Mouse (Mus musculus): ENCODE measurements around the gene 1600002K03Rik.
A peak's percentile ranks its signal among the peaks of the same experiment; 100 is the strongest.

DNA sequence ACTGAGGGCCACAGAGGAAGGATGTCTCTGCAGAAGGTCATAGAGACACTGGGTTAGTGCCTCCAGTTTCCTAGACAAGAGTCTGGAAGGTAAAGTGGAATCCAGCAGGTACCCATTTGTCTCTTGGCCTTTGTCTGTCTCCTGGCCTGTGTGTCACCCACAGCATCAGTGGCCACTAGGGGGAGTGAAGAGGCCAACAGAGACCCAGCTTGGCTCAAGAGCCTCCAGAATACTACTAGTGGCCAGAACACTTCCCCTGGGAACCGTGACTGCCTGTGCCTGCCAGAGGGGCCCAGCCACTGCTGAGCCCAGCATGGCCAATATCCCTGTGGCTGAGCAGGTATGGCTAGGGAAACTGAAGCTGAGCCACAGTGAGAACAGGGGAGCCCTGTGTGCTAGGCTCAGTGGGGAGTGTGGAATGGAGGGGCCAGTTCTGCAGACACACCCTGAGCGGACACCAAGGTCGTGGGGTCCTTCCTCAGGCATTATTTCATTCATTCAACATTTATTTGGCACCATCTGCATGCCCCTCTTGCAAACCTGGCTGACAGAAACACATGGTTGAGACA lies 26.8 kb downstream of the 1600002K03Rik start:
- TF ChIP-seq CTCF (IDR thresholded peaks at IDR 0.05; ENCODE audit: low read depth) (peak; percentile 93), EP300 (optimal IDR thresholded peaks at IDR 0.05) (no peak)
